Mouse (Mus musculus) heart, postnatal 4 days (tissue): Measurements from ENCODE around the gene Tcf7l2. TPM values are rescaled to one million over a fixed set of nuclear protein-coding genes. Genes with fewer than 3 reads are reported as not detected.

Source experiments
- DNase-seq: peaks from one replicate; pipeline ENCODE4 v3.0.0; 2021
- total RNA-seq, 2 experiments: library from RNA; stranded (reverse); gene quantifications; 2 replicates each; pipeline ENCODE4 v1.2.3; 2021

The Tcf7l2 gene
- total RNA-seq, 2 experiments from 2014 or later: 24.6 to 28.6 TPM

GRCm38 (mm10) chr19:55794946-55795340, 53.3 kb downstream of the Tcf7l2 start:
- no peak for DNase-seq

- DNase-seq: no peak
Measured at GRCm38 (mm10) chr19:55795349-55795748, 53.7 kb downstream of the Tcf7l2 start.

DNA sequence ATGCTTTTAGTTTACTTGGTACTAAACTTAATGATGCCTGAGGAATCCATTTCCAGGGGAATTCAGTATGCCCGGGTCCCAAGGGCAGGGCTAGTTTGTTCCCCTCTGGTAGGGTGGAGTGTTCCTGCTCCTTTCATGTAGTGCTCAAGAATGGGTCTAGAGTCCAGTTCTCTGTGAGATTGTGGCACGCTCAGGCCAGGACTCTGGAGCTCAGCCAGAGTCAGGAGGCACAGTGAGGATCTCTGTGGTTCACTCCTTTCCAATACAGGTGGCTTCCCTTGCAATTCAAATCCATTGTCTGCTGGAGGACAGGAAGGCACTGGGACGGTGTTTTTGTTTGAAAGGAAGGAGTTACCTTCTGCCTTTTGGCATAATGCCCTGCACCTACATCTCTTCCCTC, 56.2 kb downstream of the Tcf7l2 start:
- no peak for DNase-seq

DNA sequence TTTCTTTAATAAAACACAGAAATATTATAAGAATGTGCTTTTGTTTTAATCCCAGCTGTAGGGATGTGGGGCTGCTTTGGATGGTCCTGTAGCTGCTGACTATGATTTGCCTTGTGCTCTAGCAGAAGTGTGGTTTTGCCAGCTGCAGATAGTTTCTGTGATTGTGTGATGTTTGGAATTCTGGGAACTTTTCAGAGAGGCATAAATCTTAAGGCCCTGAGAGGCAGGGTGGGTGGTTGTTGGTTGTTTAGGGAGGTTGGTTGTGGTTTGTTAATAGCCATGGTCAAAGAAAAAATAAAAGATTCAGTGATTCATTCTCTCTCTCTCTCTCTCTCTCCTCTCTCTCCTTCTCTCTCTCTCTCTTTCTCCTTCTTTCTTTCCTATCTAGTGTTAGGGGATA, 57.8 kb downstream of the Tcf7l2 start:
- no peak for DNase-seq

GRCm38 (mm10) chr19:55800059-55800458, 58.4 kb downstream of the Tcf7l2 start:
- no peak for DNase-seq

DNA sequence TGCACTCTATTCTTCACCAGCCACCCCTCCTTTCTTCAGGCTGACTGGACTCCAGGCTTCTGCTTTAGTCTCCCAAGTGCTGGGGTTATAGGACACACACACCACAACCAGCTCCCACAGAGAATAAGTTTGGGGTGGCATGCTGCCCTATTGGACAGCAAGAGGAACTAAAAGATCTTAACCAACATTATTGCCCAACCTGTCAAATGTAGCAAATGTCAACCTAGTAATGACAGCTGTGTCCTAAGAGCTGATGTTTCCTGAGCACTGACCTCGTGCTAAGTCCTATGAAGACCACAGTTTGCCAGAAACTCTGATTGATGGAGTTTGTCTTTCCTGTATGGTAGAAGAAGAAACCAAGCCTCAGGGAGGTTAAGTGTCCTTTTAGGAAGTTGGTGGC, 61.5 kb downstream of the Tcf7l2 start:
- no peak for DNase-seq

GRCm38 (mm10) chr19:55803797-55804196, 62.2 kb downstream of the Tcf7l2 start:
- DNase-seq: no peak

GRCm38 (mm10) chr19:55804795-55805194, 63.2 kb downstream of the Tcf7l2 start:
- no peak for DNase-seq

- DNase-seq: no peak
Measured at GRCm38 (mm10) chr19:55806434-55807193, 65.0 kb downstream of the Tcf7l2 start.

DNA sequence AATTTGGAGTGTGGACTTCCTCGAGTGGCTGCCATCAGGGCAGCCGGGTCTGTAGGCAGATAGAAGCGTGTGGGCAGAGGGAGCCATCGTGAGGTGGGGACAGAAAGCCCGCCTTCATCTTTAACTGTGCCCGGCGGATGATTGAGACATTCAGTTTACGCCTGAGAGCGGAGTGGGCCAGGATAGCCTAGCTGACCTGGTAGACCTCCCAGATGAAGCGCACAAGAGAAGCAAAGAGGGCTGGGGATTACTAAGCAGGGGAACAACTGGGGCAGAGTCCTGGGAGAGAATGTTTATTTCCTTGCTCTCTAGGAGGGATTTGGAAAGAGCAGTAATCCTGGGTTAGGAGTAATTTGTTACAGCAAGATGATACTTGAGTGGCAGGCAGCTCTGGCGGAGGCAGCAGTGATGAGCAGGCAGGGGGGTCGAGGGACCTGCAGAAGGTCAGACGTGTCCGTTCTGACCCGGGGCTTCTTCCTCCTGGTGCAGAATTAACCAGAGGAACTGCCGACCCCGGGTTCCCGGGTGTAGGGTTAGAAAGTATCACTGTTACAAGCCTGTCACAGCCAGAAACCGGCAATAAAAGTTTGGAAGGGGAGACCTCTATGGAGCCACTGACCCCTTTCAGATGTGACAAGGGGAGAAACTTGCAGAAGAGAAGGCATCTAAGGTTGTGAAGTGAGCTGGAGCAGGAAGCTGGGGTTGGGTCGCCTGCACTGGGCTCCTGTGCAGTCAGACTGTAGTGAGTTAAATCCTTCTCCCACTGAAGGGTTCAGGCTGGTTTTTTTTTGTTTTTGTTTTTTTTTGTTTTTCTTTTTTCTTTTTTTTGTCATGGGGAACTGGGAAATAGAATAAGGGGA, 65.8 kb downstream of the Tcf7l2 start:
- DNase-seq: no peak

DNA sequence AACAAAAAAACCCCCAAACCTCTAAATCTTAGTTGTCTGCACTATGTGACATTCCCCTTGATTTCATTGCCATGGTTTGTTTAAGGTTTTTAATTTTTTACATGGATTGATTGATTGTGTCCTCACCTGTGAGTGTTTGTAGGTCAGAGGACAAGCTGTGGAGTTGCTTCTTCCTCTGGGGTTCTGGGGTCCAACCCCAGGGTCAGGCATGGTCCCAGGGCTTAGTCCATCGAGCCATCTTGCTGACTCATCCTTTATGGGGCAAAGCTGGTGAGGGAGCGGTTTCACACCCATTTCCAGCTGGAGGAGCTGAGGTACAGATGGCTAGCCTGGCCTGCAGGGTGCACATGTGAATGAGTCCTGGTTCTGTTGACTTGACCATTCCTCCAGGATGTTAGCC, 66.7 kb downstream of the Tcf7l2 start:
- no peak for DNase-seq

- no peak for DNase-seq
Measured at GRCm38 (mm10) chr19:55809539-55809938, 67.9 kb downstream of the Tcf7l2 start.

- no peak for DNase-seq
Measured at GRCm38 (mm10) chr19:55812236-55812635, 70.6 kb downstream of the Tcf7l2 start.

DNA sequence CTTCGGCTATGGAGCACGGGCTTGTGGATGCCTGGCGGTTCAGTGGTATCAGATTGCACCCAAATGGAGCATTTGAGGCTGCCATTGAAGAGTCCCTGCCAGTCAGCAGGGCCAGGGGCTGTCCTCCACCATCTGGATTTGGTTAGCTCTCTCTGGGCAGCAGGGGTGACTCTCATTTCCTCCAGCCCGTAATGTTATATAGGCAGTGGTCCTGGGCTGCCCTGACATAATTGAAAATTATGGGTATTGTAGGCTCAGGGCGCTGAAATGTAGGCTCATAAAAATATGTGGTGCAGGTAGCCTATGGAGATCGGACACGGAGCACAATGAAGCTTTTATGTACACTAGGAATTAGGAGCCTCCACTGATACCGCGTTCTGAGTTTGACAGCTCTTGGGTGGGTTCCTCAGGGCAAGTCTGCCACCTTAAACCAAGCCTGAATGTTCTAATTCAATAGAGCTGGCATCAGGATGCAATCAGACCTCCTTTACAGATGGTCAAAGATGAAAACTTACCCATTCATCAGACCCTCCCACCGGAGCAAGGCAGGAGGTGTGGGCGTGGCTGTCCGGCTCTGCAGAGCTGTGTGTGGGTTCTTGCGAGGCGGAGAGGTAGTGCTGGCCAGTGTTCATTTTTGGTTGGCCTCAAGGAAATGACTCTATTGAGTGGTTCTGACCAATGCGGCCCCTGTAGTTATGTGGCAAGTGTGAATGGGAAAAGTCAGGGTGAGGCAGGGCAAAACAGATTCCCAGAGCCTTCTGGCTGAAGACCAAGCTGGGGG, 73.6 kb downstream of the Tcf7l2 start:
- no peak for DNase-seq

DNA sequence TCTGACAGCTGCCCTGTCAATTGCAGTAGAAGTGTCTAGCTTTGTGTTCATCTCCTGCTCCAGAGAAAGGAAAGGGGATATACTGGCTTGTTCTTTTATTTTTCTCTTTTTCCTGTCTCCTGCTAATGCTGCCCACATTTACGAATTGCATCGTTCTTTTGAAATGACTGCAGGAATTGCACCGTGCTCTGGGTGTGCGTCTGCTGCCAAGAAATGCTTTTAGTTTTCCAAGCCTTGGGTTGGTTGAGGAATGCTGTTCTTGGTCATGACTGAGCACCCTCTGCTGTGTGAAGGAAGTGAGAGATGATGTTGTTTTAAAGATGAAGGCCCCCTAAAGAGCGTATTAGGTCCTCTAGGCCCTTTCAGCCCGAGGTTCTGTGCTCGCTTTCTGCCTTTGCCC, 75.4 kb downstream of the Tcf7l2 start:
- DNase-seq: no peak

- DNase-seq: no peak
Measured at GRCm38 (mm10) chr19:55820202-55820601, 78.6 kb downstream of the Tcf7l2 start.

- DNase-seq: peak; percentile 53
Measured at GRCm38 (mm10) chr19:55825001-55825827, 83.6 kb downstream of the Tcf7l2 start.

DNA sequence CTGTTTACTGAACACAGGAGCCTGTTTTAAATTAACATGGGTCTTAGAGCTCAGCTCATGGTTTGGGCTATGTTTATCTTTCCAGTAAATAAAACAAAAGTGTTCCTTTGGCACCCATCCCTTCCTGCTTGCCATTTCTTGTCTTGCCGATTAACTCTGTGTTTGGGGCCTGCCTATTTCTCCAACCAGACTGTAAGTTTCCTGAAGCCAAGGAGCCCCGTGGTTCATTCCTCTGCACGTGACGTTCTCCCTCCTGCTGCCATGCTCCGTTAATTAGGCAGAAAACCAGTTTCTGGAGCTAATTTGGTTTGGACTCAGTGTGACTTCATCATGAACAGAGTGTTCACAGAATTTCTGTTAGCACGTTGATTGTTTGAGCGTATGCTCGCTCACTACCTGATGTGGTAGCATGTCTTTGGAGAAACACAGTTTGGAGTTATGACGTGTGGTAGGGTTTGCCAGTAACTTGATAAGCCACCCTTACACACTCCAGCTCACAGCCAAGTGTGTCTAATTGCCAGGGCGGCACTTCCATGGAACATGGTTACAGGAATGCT, 84.4 kb downstream of the Tcf7l2 start:
- no peak for DNase-seq

- DNase-seq: no peak
Measured at GRCm38 (mm10) chr19:55827613-55828259, 86.1 kb downstream of the Tcf7l2 start.

DNA sequence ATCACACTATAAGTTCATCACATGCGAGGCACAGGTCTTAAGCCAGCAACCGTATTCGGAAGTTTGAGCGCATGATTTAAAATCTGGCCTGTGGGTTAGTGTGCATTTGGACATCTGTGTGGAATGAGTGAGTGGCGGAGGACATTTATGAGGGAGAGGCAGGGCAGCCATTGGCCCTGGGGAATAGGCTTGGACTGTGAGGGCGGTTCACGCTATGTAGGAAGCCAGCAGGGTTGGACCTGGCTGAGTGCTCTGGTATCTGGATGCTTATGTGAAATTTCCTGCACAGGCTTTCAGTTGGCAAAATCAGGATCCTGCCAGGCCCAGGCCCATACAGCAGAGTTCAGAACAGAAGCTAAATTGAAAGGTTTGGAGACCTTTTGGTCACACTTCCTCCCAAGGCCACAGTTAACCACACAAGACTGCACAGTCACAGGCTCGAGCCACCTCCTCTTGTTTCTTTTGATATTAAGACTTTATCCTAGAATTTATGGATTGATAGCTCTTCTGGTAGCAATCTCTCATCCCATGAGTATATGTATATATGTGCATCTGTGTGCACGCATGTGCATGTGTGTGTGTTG, 89.4 kb downstream of the Tcf7l2 start:
- DNase-seq: no peak

- DNase-seq: no peak
Measured at GRCm38 (mm10) chr19:55832122-55832521, 90.5 kb downstream of the Tcf7l2 start.
